Mouse (Mus musculus): Measurements from ENCODE around the gene Rasl10b.

- no peak for TF ChIP-seq POLR2A (IDR thresholded peaks at IDR 0.05; ENCODE audit: extremely low read depth, insufficient read depth, low read length)
- TF ChIP-seq CTCF (IDR thresholded peaks at IDR 0.05; ENCODE audit: low read depth, low read length): no peak
Measured at GRCm38 (mm10) chr11:83408242-83408641, 695 bp upstream of the Rasl10b start.
